In genomic region chr13:28294272-28294671, GRCm38 (mm10) we compare ENCODE assay signal across 17 mouse cellular contexts. TPM values are rescaled to one million over a fixed set of nuclear protein-coding genes. Genes with fewer than 3 reads are reported as not detected.
DNase-seq lines count a peak whose midpoint lies in the region; ATAC-seq lines count a peak whose summit lies in the region.
"Had no signal": no experiment of that assay in that cellular context is flagged by ENCODE, and none has a peak within 500 bp of the region (broad histone marks: within the 10 kb centered on the region; RNA-seq: fewer than 3 reads in every experiment).

No protein-coding gene starts in this region.

- no peaks in the 10 kb centered on the region for H3K27me3 ChIP-seq in kidney, embryonic 15.5 days
- no peaks in the 10 kb centered on the region for H3K27me3 ChIP-seq in forebrain, embryonic 12.5 days
- H3K27me3 ChIP-seq in hindbrain, embryonic 15.5 days = no peaks in the 10 kb centered on the region
- H3K27me3 ChIP-seq in midbrain, embryonic 15.5 days (replicated peaks) = no peaks in the 10 kb centered on the region
- H3K27me3 ChIP-seq: embryonic facial prominence, embryonic 15.5 days; megakaryocyte, embryonic 14.5 days had no signal

- WGBS in kidney, embryonic 15.5 days = 83% methylated on average over 4 of the region's 4 CpGs
- WGBS in forebrain, embryonic 12.5 days = 64% methylated on average over 4 of the region's 4 CpGs
- WGBS in hindbrain, embryonic 15.5 days = 63% methylated on average over 4 of the region's 4 CpGs
- WGBS in midbrain, embryonic 15.5 days = 49% methylated on average over 4 of the region's 4 CpGs

- H3K4me3 ChIP-seq in kidney, embryonic 15.5 days (replicated peaks) = no peak overlapping the region
- no peak overlapping the region for H3K4me3 ChIP-seq in forebrain, embryonic 12.5 days (replicated peaks)
- no peak overlapping the region for H3K4me3 ChIP-seq in hindbrain, embryonic 15.5 days
- H3K4me3 ChIP-seq in midbrain, embryonic 15.5 days = no peak overlapping the region
- H3K4me3 ChIP-seq: embryonic facial prominence, embryonic 15.5 days; megakaryocyte, embryonic 14.5 days had no signal

- no peaks in the 10 kb centered on the region for H3K9me3 ChIP-seq in kidney, embryonic 15.5 days (replicated peaks)
- H3K9me3 ChIP-seq in forebrain, embryonic 12.5 days = no peaks in the 10 kb centered on the region
- H3K9me3 ChIP-seq in hindbrain, embryonic 15.5 days = no peaks in the 10 kb centered on the region
- H3K9me3 ChIP-seq in midbrain, embryonic 15.5 days = no peaks in the 10 kb centered on the region
- H3K9me3 ChIP-seq: embryonic facial prominence, embryonic 15.5 days; megakaryocyte, embryonic 14.5 days had no signal

- ATAC-seq in kidney, embryonic 15.5 days (replicated peaks; ENCODE audit: low FRiP score) = no peak
- no peak for ATAC-seq in forebrain, embryonic 12.5 days (ENCODE audit: low FRiP score)
- no peak for ATAC-seq in hindbrain, embryonic 15.5 days (ENCODE audit: low FRiP score, low read depth)
- peak; percentile 66; the same call in 1 of the 2 replicates for ATAC-seq in midbrain, embryonic 15.5 days (replicated peaks)

- peaks cover 13% of the 10 kb centered on the region for H3K4me1 ChIP-seq in kidney, embryonic 15.5 days
- H3K4me1 ChIP-seq in forebrain, embryonic 12.5 days = peaks cover 34% of the 10 kb centered on the region
- peaks cover 26% of the 10 kb centered on the region for H3K4me1 ChIP-seq in hindbrain, embryonic 15.5 days (replicated peaks)
- peaks cover 29% of the 10 kb centered on the region for H3K4me1 ChIP-seq in midbrain, embryonic 15.5 days
- H3K4me1 ChIP-seq: megakaryocyte, embryonic 14.5 days had no signal

- H3K36me3 ChIP-seq in kidney, embryonic 15.5 days = no peaks in the 10 kb centered on the region
- no peaks in the 10 kb centered on the region for H3K36me3 ChIP-seq in forebrain, embryonic 12.5 days (replicated peaks)
- H3K36me3 ChIP-seq in hindbrain, embryonic 15.5 days = no peaks in the 10 kb centered on the region
- no peaks in the 10 kb centered on the region for H3K36me3 ChIP-seq in midbrain, embryonic 15.5 days (replicated peaks)
- H3K36me3 ChIP-seq: embryonic facial prominence, embryonic 15.5 days had no signal

- H3K9ac ChIP-seq in kidney, embryonic 15.5 days = no peak overlapping the region
- no peak overlapping the region for H3K9ac ChIP-seq in forebrain, embryonic 12.5 days
- no peak overlapping the region for H3K9ac ChIP-seq in hindbrain, embryonic 15.5 days
- no peak overlapping the region for H3K9ac ChIP-seq in midbrain, embryonic 15.5 days
- H3K9ac ChIP-seq: embryonic facial prominence, embryonic 15.5 days; lung, embryonic 14.5 days had no signal

- peak overlapping the region; percentile 64; the same call in 1 of the 2 replicates for H3K27ac ChIP-seq in kidney, embryonic 15.5 days
- peak overlapping the region; percentile 85 for H3K27ac ChIP-seq in forebrain, embryonic 12.5 days
- H3K27ac ChIP-seq in hindbrain, embryonic 15.5 days (replicated peaks) = peak overlapping the region; percentile 80
- peak overlapping the region; percentile 80 for H3K27ac ChIP-seq in midbrain, embryonic 15.5 days
- H3K27ac ChIP-seq: embryonic facial prominence, embryonic 15.5 days had no signal

- no peak overlapping the region for H3K4me2 ChIP-seq in kidney, embryonic 15.5 days
- peak overlapping the region; percentile 30; the same call in 1 of the 2 replicates for H3K4me2 ChIP-seq in forebrain, embryonic 12.5 days
- no peak overlapping the region for H3K4me2 ChIP-seq in hindbrain, embryonic 15.5 days
- 0 out of 2 replicates have a peak overlapping the region, but pooled peaks have one; percentile 21 for H3K4me2 ChIP-seq in midbrain, embryonic 15.5 days
- H3K4me2 ChIP-seq: embryonic facial prominence, embryonic 15.5 days; heart, embryonic 11.5 days; lung, embryonic 14.5 days had no signal

- DNase-seq in kidney, postnatal 25 days = no peak
- DNase-seq in layer of hippocampus, adult 11-12 months (ENCODE audit: low spot score) = no peak
- no peak for DNase-seq in adrenal gland, postnatal 4 days (ENCODE audit: low spot score in 2 of 2)
- DNase-seq in thymus, postnatal 10 days (ENCODE audit: low spot score in 2 of 2) = no peak
- DNase-seq: adrenal gland, adult 8-10 months; B cell, adult 2 months; cerebellum, postnatal 25 days; liver; right cerebral cortex, adult 18-20 months had no signal

RNA-seq across cellular contexts. Expression of gene Gm11361, which starts 36.9 kb away (rescaled TPM):
- 5.8 and 6.8 TPM in 2 replicates for polyA plus RNA-seq in kidney, embryonic 15.5 days (2015; fragmentation: Nextera tagmentation; extraction: Ambion mirVana)
- polyA plus RNA-seq in forebrain, embryonic 12.5 days (2016; fragmentation: Nextera tagmentation; extraction: Ambion mirVana) = 0.68 and 1.7 TPM in 2 replicates
- polyA plus RNA-seq in hindbrain, embryonic 15.5 days (2015; fragmentation: Nextera tagmentation; extraction: Ambion mirVana) = 2.6 and 3.0 TPM in 2 replicates
- polyA plus RNA-seq in midbrain, embryonic 15.5 days (2015; fragmentation: Nextera tagmentation; extraction: Ambion mirVana) = 3.2 and 3.4 TPM in 2 replicates
- total RNA-seq in adrenal gland, postnatal 4 days (2021) = 100 to 1,000 TPM; 208 to 209 TPM

Comparison
In these comparisons a context has a peak if more than half of its experiments do, and no peak if none do; other contexts are left out.
1. H3K4me2 ChIP-seq: peak in forebrain, embryonic 12.5 days (single experiment) and midbrain, embryonic 15.5 days (single experiment); none in kidney, embryonic 15.5 days (single experiment) and hindbrain, embryonic 15.5 days (single experiment).
2. Peak in every context shown above with its lines, with median percentiles within 50 percentile points of each other: H3K27ac ChIP-seq.